Mouse (Mus musculus): ENCODE measurements at regions not wholly inside any gene's neighbourhood (a gene's known extent, or its start where the extent isn't known, plus 50 kb on each side); places are given as distances from the start of the nearest gene placed in this dataset.

GRCm38 (mm10) chr10:111882521-111882920 lies 89.9 kb upstream of the Krr1 start:
- Histone ChIP-seq H3K4me2 (ENCODE audit: low read depth, low read length) (no peak overlapping the region), H3K27me3 (ENCODE audit: control insufficient read depth, insufficient read depth, low read length) (no peaks in the 10 kb centered on the region), H3K9ac (replicated peaks; ENCODE audit: low read depth, low read length) (no peak overlapping the region), H3K36me3 (replicated peaks; ENCODE audit: control insufficient read depth, insufficient read depth, low read length) (no peaks in the 10 kb centered on the region), H3K27ac (ENCODE audit: low read depth) (no peak overlapping the region), H3K9me3 (replicated peaks; ENCODE audit: control insufficient read depth, low read length) (no peaks in the 10 kb centered on the region), H3K4me1 (ENCODE audit: control insufficient read depth, insufficient read depth) (no peaks in the 10 kb centered on the region), H3K4me3 (ENCODE audit: low read depth, low read length) (no peak overlapping the region)
- WGBS, result 86% methylated on average over 6 of the region's 6 CpGs
- ATAC-seq (ENCODE audit: insufficient read depth, low read depth), result no peak
- no peak for DNase-seq (ENCODE audit: low spot score)
- no peak for TF ChIP-seq CTCF (IDR thresholded peaks at IDR 0.05; ENCODE audit: low read depth)
- TF ChIP-seq EP300 (IDR thresholded peaks at IDR 0.05; ENCODE audit: low read depth), result no peak

GRCm38 (mm10) chr10:111884701-111885100 lies 87.8 kb upstream of the Krr1 start:
- 77% methylated on average over 4 of the region's 4 CpGs for WGBS
- no peaks in the 10 kb centered on the region for H3K27me3 ChIP-seq (ENCODE audit: control insufficient read depth, insufficient read depth, low read length)
- no peak overlapping the region for H3K4me2 ChIP-seq (ENCODE audit: low read depth, low read length)

GRCm38 (mm10) chr10:111889111-111889510 lies 83.4 kb upstream of the Krr1 start:
- H3K36me3 ChIP-seq (replicated peaks; ENCODE audit: control insufficient read depth, insufficient read depth, low read length), result no peaks in the 10 kb centered on the region
- TF ChIP-seq CTCF (IDR thresholded peaks at IDR 0.05; ENCODE audit: low read depth) (no peak), EP300 (IDR thresholded peaks at IDR 0.05; ENCODE audit: low read depth) (no peak)
- 87% methylated on average over 5 of the region's 5 CpGs for WGBS
- H3K4me3 ChIP-seq (ENCODE audit: low read depth, low read length), result no peak overlapping the region
- DNase-seq (ENCODE audit: low spot score), result no peak
- no peaks in the 10 kb centered on the region for H3K9me3 ChIP-seq (replicated peaks; ENCODE audit: control insufficient read depth, low read length)
- no peaks in the 10 kb centered on the region for H3K4me1 ChIP-seq (ENCODE audit: control insufficient read depth, insufficient read depth)
- no peak for ATAC-seq (ENCODE audit: insufficient read depth, low read depth)
- H3K9ac ChIP-seq (replicated peaks; ENCODE audit: low read depth, low read length), result no peak overlapping the region
- no peaks in the 10 kb centered on the region for H3K27me3 ChIP-seq (ENCODE audit: control insufficient read depth, insufficient read depth, low read length)
- no peak overlapping the region for H3K27ac ChIP-seq (ENCODE audit: low read depth)
- no peak overlapping the region for H3K4me2 ChIP-seq (ENCODE audit: low read depth, low read length)

More at GRCm38 (mm10) chr10:111884701-111885100, 87.8 kb upstream of the Krr1 start:
- no peak for ATAC-seq (ENCODE audit: insufficient read depth, low read depth)
- no peak overlapping the region for H3K9ac ChIP-seq (replicated peaks; ENCODE audit: low read depth, low read length)
- no peak overlapping the region for H3K4me3 ChIP-seq (ENCODE audit: low read depth, low read length)
- DNase-seq (ENCODE audit: low spot score), result no peak
- no peak overlapping the region for H3K27ac ChIP-seq (ENCODE audit: low read depth)
- TF ChIP-seq CTCF (IDR thresholded peaks at IDR 0.05; ENCODE audit: low read depth) (no peak), EP300 (IDR thresholded peaks at IDR 0.05; ENCODE audit: low read depth) (no peak)
- H3K4me1 ChIP-seq (ENCODE audit: control insufficient read depth, insufficient read depth), result no peaks in the 10 kb centered on the region
- H3K36me3 ChIP-seq (replicated peaks; ENCODE audit: control insufficient read depth, insufficient read depth, low read length), result no peaks in the 10 kb centered on the region
- H3K9me3 ChIP-seq (replicated peaks; ENCODE audit: control insufficient read depth, low read length), result no peaks in the 10 kb centered on the region

GRCm38 (mm10) chr10:111893489-111893888 lies 79.0 kb upstream of the Krr1 start:
- DNase-seq (ENCODE audit: low spot score) (no peak), ATAC-seq (ENCODE audit: insufficient read depth, low read depth) (no peak)
- H3K4me3 ChIP-seq (ENCODE audit: low read depth, low read length), result no peak overlapping the region
- no peak for TF ChIP-seq CTCF (IDR thresholded peaks at IDR 0.05; ENCODE audit: low read depth)
- no peak for TF ChIP-seq EP300 (IDR thresholded peaks at IDR 0.05; ENCODE audit: low read depth)
- H3K27me3 ChIP-seq (ENCODE audit: control insufficient read depth, insufficient read depth, low read length), result no peaks in the 10 kb centered on the region
- H3K4me1 ChIP-seq (ENCODE audit: control insufficient read depth, insufficient read depth), result no peaks in the 10 kb centered on the region; the same call in 1 of the 2 replicates
- no peaks in the 10 kb centered on the region for H3K9me3 ChIP-seq (replicated peaks; ENCODE audit: control insufficient read depth, low read length)
- no peak overlapping the region for H3K4me2 ChIP-seq (ENCODE audit: low read depth, low read length)
- no peaks in the 10 kb centered on the region for H3K36me3 ChIP-seq (replicated peaks; ENCODE audit: control insufficient read depth, insufficient read depth, low read length)
- no peak overlapping the region for H3K27ac ChIP-seq (ENCODE audit: low read depth)
- 83% methylated on average over 5 of the region's 5 CpGs for WGBS
- H3K9ac ChIP-seq (replicated peaks; ENCODE audit: low read depth, low read length), result no peak overlapping the region

- WGBS, result 74% methylated on average over 8 of the region's 8 CpGs
- TF ChIP-seq EP300 (IDR thresholded peaks at IDR 0.05; ENCODE audit: low read depth) (no peak), CTCF (IDR thresholded peaks at IDR 0.05; ENCODE audit: low read depth) (no peak)
- Histone ChIP-seq H3K4me2 (ENCODE audit: low read depth, low read length) (no peak overlapping the region), H3K9ac (replicated peaks; ENCODE audit: low read depth, low read length) (no peak overlapping the region), H3K9me3 (replicated peaks; ENCODE audit: control insufficient read depth, low read length) (no peaks in the 10 kb centered on the region), H3K27ac (ENCODE audit: low read depth) (no peak overlapping the region), H3K4me1 (ENCODE audit: control insufficient read depth, insufficient read depth) (no peaks in the 10 kb centered on the region; the same call in 1 of the 2 replicates), H3K36me3 (replicated peaks; ENCODE audit: control insufficient read depth, insufficient read depth, low read length) (no peaks in the 10 kb centered on the region), H3K4me3 (ENCODE audit: low read depth, low read length) (no peak overlapping the region), H3K27me3 (ENCODE audit: control insufficient read depth, insufficient read depth, low read length) (no peaks in the 10 kb centered on the region)
- ATAC-seq (ENCODE audit: insufficient read depth, low read depth) (peak; percentile 49; the same call in 1 of the 2 replicates), DNase-seq (ENCODE audit: low spot score) (no peak)
Measured at GRCm38 (mm10) chr10:111893941-111894340, 78.5 kb upstream of the Krr1 start.

- H3K27ac ChIP-seq (ENCODE audit: low read depth), result no peak overlapping the region
Measured at GRCm38 (mm10) chr10:111897361-111897760, 75.1 kb upstream of the Krr1 start.

More at GRCm38 (mm10) chr10:111897361-111897760, 75.1 kb upstream of the Krr1 start:
- no peak for DNase-seq (ENCODE audit: low spot score)
- H3K27me3 ChIP-seq (ENCODE audit: control insufficient read depth, insufficient read depth, low read length), result no peaks in the 10 kb centered on the region
- no peak for ATAC-seq (ENCODE audit: insufficient read depth, low read depth)
- WGBS, result 45% methylated on average over 3 of the region's 3 CpGs
- no peaks in the 10 kb centered on the region for H3K36me3 ChIP-seq (replicated peaks; ENCODE audit: control insufficient read depth, insufficient read depth, low read length)
- no peaks in the 10 kb centered on the region; the same call in 1 of the 2 replicates for H3K4me1 ChIP-seq (ENCODE audit: control insufficient read depth, insufficient read depth)
- H3K4me2 ChIP-seq (ENCODE audit: low read depth, low read length), result no peak overlapping the region
- no peak overlapping the region for H3K4me3 ChIP-seq (ENCODE audit: low read depth, low read length)
- no peaks in the 10 kb centered on the region for H3K9me3 ChIP-seq (replicated peaks; ENCODE audit: control insufficient read depth, low read length)
- no peak for TF ChIP-seq EP300 (IDR thresholded peaks at IDR 0.05; ENCODE audit: low read depth)
- no peak for TF ChIP-seq CTCF (IDR thresholded peaks at IDR 0.05; ENCODE audit: low read depth)
- H3K9ac ChIP-seq (replicated peaks; ENCODE audit: low read depth, low read length), result no peak overlapping the region

All from heart, postnatal 0 days (tissue).